Mouse (Mus musculus) limb, embryonic 12.5 days (tissue): ENCODE data around the gene Qrfp. TPM values are rescaled to one million over a fixed set of nuclear protein-coding genes. Genes with fewer than 3 reads are reported as not detected.

Experiments used
- ATAC-seq: fragments of 200-750 bp; cut with Nextera tagmentation; 2 replicates; pipeline ENCODE4 v1.8.0; 2017; ENCODE audit warnings: low read depth, moderate TSS enrichment; ENCODE audit not compliant: insufficient number of reproducible peaks, insufficient read depth, low FRiP score, low TSS enrichment
- H3K27ac ChIP-seq: fragments of 300-500 bp; sonication (generic); 2 replicates; pipeline ENCODE4 v1.5.1; 2016; ENCODE audit warnings: mild to moderate bottlenecking, moderate library complexity
- H3K27me3 ChIP-seq: fragments of 300-500 bp; sonication (generic); 2 replicates; pipeline ENCODE4 v1.6.1; 2016; ENCODE audit warnings: mild to moderate bottlenecking, moderate library complexity
- H3K36me3 ChIP-seq: fragments of 300-500 bp; sonication (generic); 2 replicates; pipeline ENCODE4 v1.6.1; 2016; ENCODE audit warnings: mild to moderate bottlenecking, moderate library complexity
- H3K4me1 ChIP-seq: fragments of 300-500 bp; sonication (generic); replicated peaks from 2 replicates; pipeline ENCODE4 v1.6.1; 2016
- H3K4me2 ChIP-seq: fragments of 300-500 bp; sonication (generic); 2 replicates; pipeline ENCODE4 v1.6.1; 2016; ENCODE audit warnings: mild to moderate bottlenecking, moderate library complexity
- H3K4me3 ChIP-seq: fragments of 300-500 bp; sonication (generic); replicated peaks from 2 replicates; pipeline ENCODE4 v1.5.1; 2016; ENCODE audit warnings: mild to moderate bottlenecking
- H3K9ac ChIP-seq: fragments of 300-500 bp; sonication (generic); replicated peaks from 2 replicates; pipeline ENCODE4 v1.6.1; 2016; ENCODE audit warnings: mild to moderate bottlenecking, moderate library complexity
- H3K9me3 ChIP-seq: fragments of 300-500 bp; sonication (generic); 2 replicates; pipeline ENCODE4 v1.6.1; 2016; ENCODE audit warnings: mild to moderate bottlenecking, moderate library complexity
- WGBS: fragments of 180-500 bp; shearing (Covaris S2); methylation state at CpG from one replicate; pipeline ENCODE4 v1.1.7; 2016; 5-methylcytosine and 5-hydroxymethylcytosine counted together
- polyA plus RNA-seq: library from polyadenylated mRNA; unstranded; fragments of >200 nt; fragmentation: Nextera tagmentation; extraction: Ambion mirVana; gene quantifications from 2 replicates; pipeline ENCODE4 v1.2.1, GENCODE M21; 2016

Qrfp gene
- polyA plus RNA-seq, 1 experiment from 2014 or later = 0.34 TPM

- no peak overlapping the region for H3K9ac ChIP-seq
- H3K9me3 ChIP-seq = no peaks in the 10 kb centered on the region
- H3K4me2 ChIP-seq = no peak overlapping the region
- peaks cover 19% of the 10 kb centered on the region for H3K4me1 ChIP-seq
- H3K27ac ChIP-seq = no peak overlapping the region
- H3K36me3 ChIP-seq = no peaks in the 10 kb centered on the region
- H3K4me3 ChIP-seq = no peak overlapping the region
- WGBS = 87% methylated on average over 4 of the region's 4 CpGs
- H3K27me3 ChIP-seq = peaks cover 10% of the 10 kb centered on the region
- no peak for ATAC-seq
Measured at GRCm38 (mm10) chr2:31813641-31814040, 3.3 kb upstream of the Qrfp start.

GRCm38 (mm10) chr2:31811086-31811958, 942 bp upstream of the Qrfp start:
- ATAC-seq = no peak
- H3K36me3 ChIP-seq = peaks cover 5% of the 10 kb centered on the region

GRCm38 (mm10) chr2:31809358-31809740, 1.0 kb downstream of the Qrfp start:
- Histone ChIP-seq H3K36me3 (peaks cover 23% of the 10 kb centered on the region), H3K27me3 (peaks cover 4% of the 10 kb centered on the region; the same call in 1 of the 2 replicates), H3K9ac (no peak overlapping the region), H3K9me3 (no peaks in the 10 kb centered on the region), H3K4me3 (no peak overlapping the region), H3K4me1 (peaks cover 28% of the 10 kb centered on the region), H3K27ac (no peak overlapping the region), H3K4me2 (no peak overlapping the region)
- no peak for ATAC-seq
- WGBS = 41% methylated on average over 2 of the region's 2 CpGs

More at GRCm38 (mm10) chr2:31811086-31811958, 942 bp upstream of the Qrfp start:
- no peak overlapping the region for H3K27ac ChIP-seq
- H3K4me3 ChIP-seq = no peak overlapping the region
- peaks cover 28% of the 10 kb centered on the region for H3K4me1 ChIP-seq
- WGBS = 85% methylated on average over 14 of the region's 14 CpGs
- no peak overlapping the region for H3K9ac ChIP-seq
- H3K27me3 ChIP-seq = peaks cover 4% of the 10 kb centered on the region
- H3K4me2 ChIP-seq = no peak overlapping the region
- no peaks in the 10 kb centered on the region for H3K9me3 ChIP-seq

GRCm38 (mm10) chr2:31808410-31809357, 1.7 kb downstream of the Qrfp start:
- peak overlapping the region; percentile 13; the same call in 1 of the 2 replicates for H3K9ac ChIP-seq
- no peak overlapping the region for H3K4me3 ChIP-seq
- no peak overlapping the region for H3K4me2 ChIP-seq
- peaks cover 29% of the 10 kb centered on the region for H3K36me3 ChIP-seq
- no peaks in the 10 kb centered on the region for H3K9me3 ChIP-seq
- 37% methylated on average over 28 of the region's 28 CpGs for WGBS
- H3K27ac ChIP-seq = no peak overlapping the region
- ATAC-seq = no peak
- H3K27me3 ChIP-seq = peaks cover 4% of the 10 kb centered on the region; the same call in 1 of the 2 replicates
- peaks cover 28% of the 10 kb centered on the region for H3K4me1 ChIP-seq

- ATAC-seq = no peak
- H3K36me3 ChIP-seq = peaks cover 48% of the 10 kb centered on the region
- H3K27ac ChIP-seq = peak overlapping the region; percentile 35; the same call in 1 of the 2 replicates
- 46% methylated on average over 9 of the region's 9 CpGs for WGBS
- H3K4me1 ChIP-seq = peaks cover 28% of the 10 kb centered on the region
- no peak overlapping the region for H3K9ac ChIP-seq
- no peak overlapping the region for H3K4me3 ChIP-seq
- H3K27me3 ChIP-seq = peaks cover 4% of the 10 kb centered on the region; the same call in 1 of the 2 replicates
- no peak overlapping the region for H3K4me2 ChIP-seq
- H3K9me3 ChIP-seq = no peaks in the 10 kb centered on the region
Measured at GRCm38 (mm10) chr2:31806639-31807382, 3.6 kb downstream of the Qrfp start.

- no peak for ATAC-seq
Measured at GRCm38 (mm10) chr2:31803480-31803879, 6.9 kb downstream of the Qrfp start.

GRCm38 (mm10) chr2:31802811-31803210, 7.6 kb downstream of the Qrfp start:
- WGBS = 91% methylated on average over 8 of the region's 8 CpGs
- Histone ChIP-seq H3K9ac (no peak overlapping the region), H3K27me3 (no peaks in the 10 kb centered on the region), H3K9me3 (no peaks in the 10 kb centered on the region), H3K36me3 (peaks cover 88% of the 10 kb centered on the region), H3K4me3 (no peak overlapping the region), H3K4me2 (no peak overlapping the region), H3K27ac (no peak overlapping the region), H3K4me1 (peaks cover 6% of the 10 kb centered on the region)
- ATAC-seq = no peak

More at GRCm38 (mm10) chr2:31803480-31803879, 6.9 kb downstream of the Qrfp start:
- Histone ChIP-seq H3K4me2 (no peak overlapping the region), H3K27ac (no peak overlapping the region), H3K4me1 (peaks cover 8% of the 10 kb centered on the region), H3K4me3 (no peak overlapping the region), H3K9ac (no peak overlapping the region), H3K27me3 (no peaks in the 10 kb centered on the region), H3K9me3 (no peaks in the 10 kb centered on the region), H3K36me3 (peaks cover 81% of the 10 kb centered on the region)
- WGBS = 90% methylated on average over 14 of the region's 14 CpGs

- Histone ChIP-seq H3K4me3 (no peak overlapping the region), H3K9ac (no peak overlapping the region)
- WGBS = 90% methylated on average over 9 of the region's 9 CpGs
Measured at GRCm38 (mm10) chr2:31801416-31801815, 9.0 kb downstream of the Qrfp start.

GRCm38 (mm10) chr2:31796943-31797342, 13.4 kb downstream of the Qrfp start:
- H3K36me3 ChIP-seq = peaks cover 100% of the 10 kb centered on the region
- no peak overlapping the region for H3K9ac ChIP-seq
- no peaks in the 10 kb centered on the region for H3K4me1 ChIP-seq
- no peak for ATAC-seq
- no peak overlapping the region for H3K4me3 ChIP-seq
- 0 out of 2 replicates have a peak overlapping the region, but pooled peaks have one; percentile 12 for H3K27ac ChIP-seq
- H3K27me3 ChIP-seq = no peaks in the 10 kb centered on the region
- WGBS = 81% methylated on average over 3 of the region's 3 CpGs
- H3K9me3 ChIP-seq = no peaks in the 10 kb centered on the region
- H3K4me2 ChIP-seq = no peak overlapping the region

More at GRCm38 (mm10) chr2:31801416-31801815, 9.0 kb downstream of the Qrfp start:
- H3K9me3 ChIP-seq = no peaks in the 10 kb centered on the region
- H3K4me1 ChIP-seq = no peaks in the 10 kb centered on the region; the same call in 1 of the 2 replicates
- H3K4me2 ChIP-seq = no peak overlapping the region
- no peak for ATAC-seq
- no peak overlapping the region for H3K27ac ChIP-seq
- H3K27me3 ChIP-seq = no peaks in the 10 kb centered on the region
- H3K36me3 ChIP-seq = peaks cover 98% of the 10 kb centered on the region

- no peaks in the 10 kb centered on the region for H3K4me1 ChIP-seq
- H3K9me3 ChIP-seq = no peaks in the 10 kb centered on the region
- no peaks in the 10 kb centered on the region for H3K27me3 ChIP-seq
- 76% methylated on average over 6 of the region's 6 CpGs for WGBS
- H3K27ac ChIP-seq = no peak overlapping the region
- peaks cover 100% of the 10 kb centered on the region for H3K36me3 ChIP-seq
- no peak overlapping the region for H3K9ac ChIP-seq
- no peak overlapping the region for H3K4me3 ChIP-seq
- H3K4me2 ChIP-seq = no peak overlapping the region
- ATAC-seq = no peak
Measured at GRCm38 (mm10) chr2:31792611-31793010, 17.8 kb downstream of the Qrfp start.
